Mouse (Mus musculus) macrophage (primary cell): ENCODE data around the gene Scrn3. TPM values are rescaled to one million over a fixed set of nuclear protein-coding genes. Genes with fewer than 3 reads are reported as not detected.

ENCODE experiments used
- H3K27ac ChIP-seq: fragments of 350-480 bp; formaldehyde crosslinking; 2 replicates; pipeline ENCODE4 v1.9.0; 2021
- H3K36me3 ChIP-seq: fragments of 350-480 bp; formaldehyde crosslinking; 2 replicates; pipeline ENCODE4 v1.9.0; 2021; ENCODE audit errors: inconsistent target
- H3K4me3 ChIP-seq: fragments of 350-480 bp; formaldehyde crosslinking; 2 replicates; pipeline ENCODE4 v1.9.0; 2021; ENCODE audit errors: inconsistent target
- H3K79me2 ChIP-seq: fragments of 350-480 bp; formaldehyde crosslinking; 2 replicates; pipeline ENCODE4 v1.9.0; 2021; ENCODE audit errors: inconsistent target
- WGBS: methylation state at CpG from one replicate; pipeline ENCODE4 v1.1.7; 2026; ENCODE audit warnings: inconsistent platforms; ENCODE audit not compliant: missing documents; 5-methylcytosine and 5-hydroxymethylcytosine counted together
- polyA plus RNA-seq: library from polyadenylated mRNA; stranded (reverse); fragments of 250-400 nt; gene quantifications from 3 replicates; pipeline ENCODE4 v1.2.4, GENCODE M21; 2018; ENCODE audit warnings: inconsistent platforms

The Scrn3 gene
- polyA plus RNA-seq, 1 experiment from 2014 or later, result 14.9 TPM

DNA sequence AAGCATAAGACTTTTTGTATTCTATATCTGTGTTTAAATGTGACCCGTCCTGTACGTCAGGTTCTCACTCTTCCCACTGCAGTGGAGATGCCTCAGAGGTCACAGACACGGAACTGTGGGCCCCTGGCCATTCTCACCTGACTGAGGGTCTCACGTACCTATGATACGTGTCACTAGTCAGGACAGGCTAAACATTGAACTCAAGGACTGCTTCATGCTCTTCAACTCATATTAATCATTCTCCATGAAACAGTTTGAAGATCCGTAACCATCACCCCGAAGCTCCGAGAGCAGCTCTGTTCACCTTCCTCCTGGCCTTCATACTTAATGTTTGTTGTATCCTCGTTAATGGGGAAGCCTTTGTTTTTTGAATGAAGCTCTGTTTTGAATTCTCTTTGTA is 5.0 kb downstream of the Scrn3 start:
- Histone ChIP-seq H3K36me3 (no peaks in the 10 kb centered on the region), H3K4me3 (no peak overlapping the region), H3K79me2 (no peaks in the 10 kb centered on the region), H3K27ac (no peak overlapping the region)
- WGBS, result 93% methylated on average over 9 of the region's 9 CpGs

DNA sequence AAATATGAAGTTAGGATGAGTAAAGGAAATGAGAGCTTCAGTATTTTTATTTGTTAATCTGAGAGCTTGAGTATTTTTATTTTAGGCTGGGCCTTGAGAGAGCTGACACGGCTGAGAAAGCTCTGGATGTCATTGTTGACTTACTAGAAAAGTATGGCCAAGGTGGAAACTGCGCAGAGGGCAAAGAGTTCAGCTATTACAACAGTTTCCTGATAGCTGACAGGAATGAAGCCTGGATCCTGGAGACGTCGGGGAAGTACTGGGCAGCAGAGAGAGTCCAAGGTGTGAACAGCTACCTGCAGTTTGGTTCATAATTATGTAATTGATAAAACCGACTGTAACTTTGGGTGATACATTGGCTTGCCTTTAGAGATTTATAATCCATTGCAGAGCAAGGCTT is 6.8 kb downstream of the Scrn3 start:
- H3K4me3 ChIP-seq, result no peak overlapping the region
- H3K36me3 ChIP-seq, result no peaks in the 10 kb centered on the region
- H3K27ac ChIP-seq, result no peak overlapping the region
- 87% methylated on average over 5 of the region's 5 CpGs for WGBS
- H3K79me2 ChIP-seq, result no peaks in the 10 kb centered on the region

DNA sequence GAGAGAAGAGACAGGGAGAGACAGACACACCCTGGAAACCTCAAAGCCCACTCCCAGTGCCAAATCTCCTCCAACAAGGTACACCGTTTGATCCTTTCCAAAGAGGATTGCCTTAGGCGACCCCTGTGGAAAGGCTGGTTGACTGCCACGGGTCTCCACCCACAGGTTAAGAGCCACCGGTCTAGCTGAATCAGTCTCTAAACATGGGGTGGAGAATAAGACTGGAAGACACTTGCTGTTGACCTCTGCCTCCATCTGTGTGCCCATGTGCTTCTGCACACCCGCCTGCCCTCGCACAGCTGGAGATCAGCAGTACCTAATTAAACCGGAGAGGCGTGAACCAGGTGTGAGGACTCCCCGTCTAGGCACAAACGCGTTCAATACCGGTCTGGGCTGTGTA is 10.6 kb downstream of the Scrn3 start:
- H3K79me2 ChIP-seq, result no peaks in the 10 kb centered on the region
- no peaks in the 10 kb centered on the region for H3K36me3 ChIP-seq
- H3K4me3 ChIP-seq, result no peak overlapping the region
- H3K27ac ChIP-seq, result no peak overlapping the region
- 84% methylated on average over 7 of the region's 12 CpGs for WGBS

DNA sequence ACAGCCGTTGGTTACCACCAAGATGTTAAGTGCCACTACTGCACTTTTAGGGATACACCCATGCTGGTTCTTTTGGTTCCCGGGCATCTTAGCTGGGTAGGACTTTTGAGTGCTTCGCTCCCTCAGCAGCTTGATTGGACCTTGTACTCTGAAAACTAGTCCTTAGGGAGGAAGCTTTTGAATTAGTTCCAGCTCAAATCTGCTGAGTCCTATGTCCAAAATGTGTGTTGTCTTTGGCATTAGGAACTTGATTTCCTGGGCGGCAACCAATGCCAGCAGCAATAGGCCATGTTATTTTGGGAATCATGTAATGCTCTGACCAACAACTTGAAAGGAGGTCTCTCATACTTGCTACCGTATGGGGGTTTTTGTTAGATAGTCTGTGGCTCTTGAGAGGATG is 13.5 kb downstream of the Scrn3 start:
- 97% methylated on average over 5 of the region's 5 CpGs for WGBS
- no peak overlapping the region for H3K4me3 ChIP-seq
- H3K79me2 ChIP-seq, result no peaks in the 10 kb centered on the region
- no peaks in the 10 kb centered on the region for H3K36me3 ChIP-seq
- H3K27ac ChIP-seq, result no peak overlapping the region

DNA sequence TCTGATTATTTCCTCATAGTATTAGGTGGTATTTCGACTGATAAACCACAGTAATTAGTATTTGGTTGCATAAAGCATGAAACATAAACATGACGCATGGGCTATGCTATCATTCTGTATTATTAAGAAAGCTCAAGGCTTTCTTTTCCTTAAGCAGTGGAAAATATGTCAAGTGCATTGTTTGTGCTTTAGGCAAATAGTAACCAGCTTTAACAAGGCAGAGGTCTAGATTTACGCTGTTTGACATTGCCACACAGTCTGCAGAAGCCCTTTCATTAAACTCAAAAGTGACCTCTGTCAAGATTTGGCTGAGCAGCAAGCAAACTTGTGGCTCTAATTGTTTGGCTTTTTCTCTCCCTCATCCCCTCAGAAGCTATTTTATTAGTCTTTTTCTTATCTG is 23.5 kb downstream of the Scrn3 start:
- no peaks in the 10 kb centered on the region for H3K79me2 ChIP-seq
- no peaks in the 10 kb centered on the region for H3K36me3 ChIP-seq
- no peak overlapping the region for H3K27ac ChIP-seq
- 93% methylated on average over 3 of the region's 3 CpGs for WGBS
- H3K4me3 ChIP-seq, result no peak overlapping the region

DNA sequence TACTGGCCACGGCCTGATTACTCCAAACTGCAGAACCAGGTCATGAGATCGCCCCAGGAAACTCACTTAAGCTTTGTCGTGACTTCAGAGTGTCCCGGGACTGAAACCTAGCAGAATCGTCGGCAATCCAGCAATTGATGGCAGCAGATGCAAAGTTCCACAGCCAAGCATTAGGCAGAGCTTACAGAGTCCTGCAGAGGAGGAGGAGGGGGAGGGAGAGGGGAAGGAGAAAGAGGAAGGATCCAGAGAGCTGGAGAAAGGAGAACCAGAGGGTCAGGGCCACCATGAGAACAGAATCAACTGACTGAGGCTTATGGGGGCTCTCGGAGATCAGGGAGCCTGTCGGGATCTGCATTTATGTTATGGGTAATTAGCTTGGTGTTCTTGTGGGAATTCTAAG is 26.0 kb downstream of the Scrn3 start:
- Histone ChIP-seq H3K79me2 (no peaks in the 10 kb centered on the region), H3K36me3 (0 out of 2 replicates have a peak, but pooled peaks cover 3% of the 10 kb centered on the region), H3K4me3 (no peak overlapping the region), H3K27ac (no peak overlapping the region)
- WGBS, result 64% methylated on average over 8 of the region's 8 CpGs

DNA sequence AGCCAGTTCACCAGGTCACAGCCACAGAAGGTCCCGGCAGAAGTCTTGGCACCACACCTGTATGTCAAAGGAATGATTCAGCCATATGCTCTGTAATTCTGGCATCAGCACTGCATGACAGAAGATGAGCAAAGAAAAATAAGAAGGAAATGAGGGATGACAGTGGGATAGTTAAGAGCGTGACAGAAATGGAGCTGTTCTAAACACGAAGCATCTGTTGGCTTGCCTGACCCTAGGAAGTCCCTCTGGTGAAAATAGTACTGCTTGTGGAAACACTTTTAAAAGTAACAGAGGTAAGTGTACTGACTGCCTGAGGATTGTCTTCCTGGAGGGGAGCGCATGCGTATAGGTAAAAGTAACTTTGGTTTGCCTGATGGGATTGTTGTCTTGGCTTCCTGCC is 31.3 kb downstream of the Scrn3 start:
- Histone ChIP-seq H3K36me3 (peaks cover 23% of the 10 kb centered on the region), H3K79me2 (no peaks in the 10 kb centered on the region), H3K4me3 (no peak overlapping the region), H3K27ac (no peak overlapping the region)
- 100% methylated on average over 5 of the region's 5 CpGs for WGBS

DNA sequence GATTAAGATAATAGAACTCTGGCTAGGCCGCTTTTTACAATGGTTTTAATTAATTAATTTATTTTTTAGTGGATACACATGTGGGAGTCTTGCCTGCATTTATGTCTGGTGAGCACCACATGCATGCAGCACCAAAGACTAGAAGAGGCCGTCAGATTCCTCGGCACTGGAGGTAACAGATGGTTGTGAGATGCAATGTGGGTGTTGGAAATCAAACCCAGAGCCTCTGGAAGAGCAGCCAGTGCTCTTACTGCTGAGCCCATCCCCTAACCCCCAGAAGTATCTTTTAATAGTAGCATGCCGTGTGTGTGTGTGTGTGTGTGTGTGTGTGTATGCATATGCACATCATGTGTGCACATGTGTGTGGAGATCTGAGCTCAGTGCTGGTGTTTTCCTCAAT is 32.8 kb downstream of the Scrn3 start:
- 98% methylated on average over 4 of the region's 4 CpGs for WGBS
- H3K36me3 ChIP-seq, result peaks cover 32% of the 10 kb centered on the region
- no peak overlapping the region for H3K27ac ChIP-seq
- H3K4me3 ChIP-seq, result no peak overlapping the region
- H3K79me2 ChIP-seq, result no peaks in the 10 kb centered on the region

DNA sequence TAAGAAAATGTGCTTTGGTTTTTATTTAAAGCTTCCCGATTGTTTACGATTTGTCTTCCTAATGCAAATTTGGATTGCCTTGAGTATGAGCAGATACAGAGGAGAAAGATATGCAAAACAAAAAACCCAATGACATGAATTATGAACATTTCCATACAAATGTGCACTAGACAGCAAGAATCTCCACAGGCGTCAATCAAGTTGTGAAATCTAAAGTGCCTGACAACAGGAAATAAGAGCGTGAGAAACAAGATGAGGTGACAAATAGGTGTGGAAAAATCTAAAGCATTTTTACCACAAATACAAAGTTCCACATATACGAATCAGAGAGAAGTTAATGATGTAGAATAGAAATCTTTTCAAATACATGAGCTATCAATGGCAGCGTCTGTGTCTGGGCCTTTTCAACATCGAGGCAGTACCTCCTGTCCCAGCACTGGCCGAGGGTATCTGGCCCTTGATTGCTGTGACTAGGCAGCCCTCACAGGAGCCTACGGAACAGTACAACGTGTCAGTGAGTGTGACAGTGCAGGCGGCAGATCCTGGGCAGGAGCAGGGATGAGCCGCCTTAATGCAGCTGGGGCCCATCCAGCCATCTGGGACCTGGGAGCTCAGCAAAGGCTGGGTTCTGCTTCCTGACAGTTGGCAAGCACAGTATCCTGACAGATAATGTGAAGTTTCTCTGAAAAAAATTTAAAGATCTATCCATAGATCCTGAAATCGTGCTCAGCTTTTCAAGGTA is 34.1 kb downstream of the Scrn3 start:
- Histone ChIP-seq H3K4me3 (no peak overlapping the region), H3K79me2 (no peaks in the 10 kb centered on the region), H3K36me3 (peaks cover 37% of the 10 kb centered on the region), H3K27ac (no peak overlapping the region)
- WGBS, result 91% methylated on average over 13 of the region's 13 CpGs

DNA sequence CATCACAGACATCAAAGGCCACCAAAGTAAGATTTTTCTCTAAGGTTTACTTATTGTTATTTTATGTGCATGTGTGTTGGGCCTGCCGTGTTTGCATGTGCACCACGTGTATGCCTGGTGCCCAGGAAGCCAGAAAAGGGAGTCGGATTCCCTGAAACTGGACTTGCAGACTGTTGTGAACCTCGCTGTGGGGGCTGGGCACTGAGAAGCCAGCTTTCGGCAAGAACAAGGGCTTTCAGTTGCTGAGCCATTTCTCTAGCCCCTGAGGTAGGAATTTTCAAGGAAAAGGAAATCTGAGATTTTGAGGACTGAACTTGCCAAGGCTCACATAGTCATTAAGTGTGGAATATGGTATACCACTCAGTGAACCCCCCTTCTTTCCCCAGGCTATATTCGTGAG is 34.7 kb downstream of the Scrn3 start:
- WGBS, result 85% methylated on average over 6 of the region's 6 CpGs
- H3K36me3 ChIP-seq, result peaks cover 37% of the 10 kb centered on the region
- no peaks in the 10 kb centered on the region for H3K79me2 ChIP-seq
- no peak overlapping the region for H3K27ac ChIP-seq
- H3K4me3 ChIP-seq, result no peak overlapping the region

DNA sequence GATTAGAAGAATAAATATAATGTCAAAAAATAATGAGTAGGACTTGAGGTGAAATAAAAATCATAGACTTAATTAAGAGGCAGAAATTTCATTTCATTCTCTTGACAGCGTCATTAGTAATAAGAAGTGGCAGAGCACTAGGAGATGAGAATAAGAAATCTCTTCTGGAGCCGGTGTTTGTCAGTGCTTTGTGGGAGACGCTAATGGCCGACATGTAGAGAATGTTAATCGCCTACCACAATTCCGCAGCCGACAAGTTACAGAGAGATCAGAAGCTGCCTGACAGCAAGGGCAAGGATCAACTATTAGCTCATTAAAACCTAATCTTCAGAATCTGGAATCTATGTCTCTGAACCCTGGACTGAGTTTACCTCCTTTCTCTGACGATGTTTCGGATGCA is 35.4 kb downstream of the Scrn3 start:
- H3K36me3 ChIP-seq, result peaks cover 37% of the 10 kb centered on the region
- 96% methylated on average over 6 of the region's 9 CpGs for WGBS
- H3K27ac ChIP-seq, result no peak overlapping the region
- no peak overlapping the region for H3K4me3 ChIP-seq
- H3K79me2 ChIP-seq, result no peaks in the 10 kb centered on the region

DNA sequence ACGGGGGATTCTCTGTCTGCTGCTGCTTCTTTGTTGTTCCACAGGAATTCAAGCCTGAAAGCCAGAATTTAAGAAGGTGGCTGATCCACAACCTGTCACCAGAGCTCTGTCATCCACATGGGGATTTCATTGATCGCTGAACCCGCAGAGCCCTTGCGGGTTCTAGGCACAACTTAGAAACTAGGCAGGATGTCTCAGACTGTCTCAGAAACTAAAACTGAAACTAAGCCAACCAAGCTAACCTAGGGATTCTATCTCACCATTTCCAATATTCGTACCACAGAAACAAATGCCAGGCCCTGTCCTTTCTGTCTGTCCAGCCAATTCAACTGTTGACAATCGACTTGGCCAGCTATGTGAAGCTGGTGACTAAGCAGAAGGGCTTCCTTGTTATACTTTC is 35.8 kb downstream of the Scrn3 start:
- Histone ChIP-seq H3K4me3 (no peak overlapping the region), H3K27ac (no peak overlapping the region), H3K36me3 (peaks cover 40% of the 10 kb centered on the region), H3K79me2 (no peaks in the 10 kb centered on the region)
- WGBS, result 94% methylated on average over 6 of the region's 6 CpGs

DNA sequence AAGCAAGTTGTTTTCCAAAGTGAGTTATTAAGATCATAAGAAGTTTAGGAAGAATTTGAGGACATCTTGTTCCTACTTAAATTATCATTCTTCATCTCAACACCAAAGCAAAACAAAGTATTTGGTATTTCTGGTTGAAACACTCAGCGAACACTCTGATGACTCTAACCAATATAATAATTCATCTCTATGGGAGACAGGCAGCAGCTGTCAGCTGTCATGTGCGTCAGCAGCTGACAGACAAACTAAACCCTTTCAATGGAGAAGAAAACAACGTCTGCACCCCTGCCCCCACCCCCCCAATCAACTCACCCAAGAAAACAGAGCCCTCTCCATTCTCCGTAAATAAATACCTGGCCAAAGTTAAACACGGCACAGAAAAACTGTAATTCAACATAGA is 39.1 kb downstream of the Scrn3 start:
- H3K79me2 ChIP-seq, result no peaks in the 10 kb centered on the region
- H3K27ac ChIP-seq, result no peak overlapping the region
- peaks cover 61% of the 10 kb centered on the region for H3K36me3 ChIP-seq
- no peak overlapping the region for H3K4me3 ChIP-seq
- WGBS, result 75% methylated on average over 5 of the region's 5 CpGs

DNA sequence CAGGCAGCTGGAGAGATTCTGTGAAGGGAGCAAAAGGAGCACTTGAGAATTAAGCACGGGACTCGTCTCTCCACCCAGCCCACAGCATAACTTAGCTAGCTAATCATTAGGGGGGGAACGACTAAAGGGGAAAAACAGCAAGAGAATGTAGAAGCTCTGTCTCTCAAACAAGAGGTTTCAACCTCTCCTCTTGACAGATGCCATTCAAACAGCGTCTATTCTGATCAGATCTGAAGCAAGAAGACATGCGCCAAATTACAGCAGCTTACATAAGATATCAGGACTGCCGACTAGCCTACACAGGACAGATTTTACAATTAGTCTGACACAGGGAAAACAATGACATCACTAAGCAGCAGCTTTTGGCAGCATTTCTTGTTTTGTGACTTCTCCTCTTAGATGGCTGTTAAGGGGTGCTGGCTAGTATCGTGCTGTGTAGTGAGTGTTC is 39.5 kb downstream of the Scrn3 start:
- no peak overlapping the region for H3K27ac ChIP-seq
- no peak overlapping the region for H3K4me3 ChIP-seq
- H3K79me2 ChIP-seq, result no peaks in the 10 kb centered on the region
- 89% methylated on average over 7 of the region's 7 CpGs for WGBS
- H3K36me3 ChIP-seq, result peaks cover 65% of the 10 kb centered on the region

DNA sequence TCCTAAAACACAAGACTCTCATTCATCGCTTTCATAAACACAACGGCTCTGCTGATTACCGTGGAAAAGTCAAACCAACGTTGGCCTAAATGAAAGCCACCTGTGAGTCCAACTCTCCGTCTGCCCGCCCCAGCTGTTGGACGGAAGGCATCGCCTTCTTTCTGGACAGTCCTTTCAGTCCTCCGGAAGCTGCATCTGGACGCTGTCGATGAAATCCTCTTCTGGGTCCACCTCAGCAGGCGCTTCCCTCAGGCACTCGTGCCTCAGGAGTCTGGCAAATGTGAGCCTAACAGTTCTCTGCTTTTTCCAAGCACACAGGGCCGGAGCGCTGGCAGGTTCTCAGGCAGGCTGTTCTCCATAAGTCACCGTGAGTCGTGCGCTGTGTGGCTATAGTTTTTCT is 44.6 kb downstream of the Scrn3 start:
- Histone ChIP-seq H3K79me2 (no peaks in the 10 kb centered on the region), H3K27ac (no peak overlapping the region), H3K4me3 (no peak overlapping the region), H3K36me3 (peaks cover 75% of the 10 kb centered on the region)
- 91% methylated on average over 18 of the region's 18 CpGs for WGBS

DNA sequence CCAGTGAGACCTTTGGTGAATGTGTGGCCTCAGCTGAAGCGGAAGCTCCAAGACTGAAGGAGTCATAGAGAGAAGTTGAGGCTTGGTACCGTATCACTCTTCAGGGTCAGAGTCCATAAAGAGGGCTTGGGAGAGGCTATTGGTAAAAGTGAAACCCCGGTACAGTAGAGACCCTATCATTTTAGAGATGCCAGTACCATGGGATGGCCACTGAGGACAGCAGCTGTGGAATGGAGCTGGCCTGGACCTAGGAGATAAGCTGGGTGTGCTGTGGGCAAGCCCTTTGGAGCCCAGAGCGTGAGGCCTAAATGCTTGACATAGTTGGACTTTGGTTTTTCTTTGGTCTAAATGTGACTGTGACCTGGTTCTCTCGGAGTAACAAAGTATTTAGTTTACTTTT is 47.5 kb downstream of the Scrn3 start:
- no peaks in the 10 kb centered on the region for H3K79me2 ChIP-seq
- H3K27ac ChIP-seq, result no peak overlapping the region
- 88% methylated on average over 5 of the region's 5 CpGs for WGBS
- H3K36me3 ChIP-seq, result peaks cover 81% of the 10 kb centered on the region
- no peak overlapping the region for H3K4me3 ChIP-seq
